Mouse (Mus musculus) cortical plate, adult 2 months (tissue): ENCODE data around the gene Olfr90.

Experiments used
- CTCF ChIP-seq: fragments of 200-500 bp; IDR thresholded peaks from 2 replicates; pipeline ENCODE4 v1.5.1; 2011; ENCODE audit warnings: mild to moderate bottlenecking, control low read depth, low read length; ENCODE audit not compliant: insufficient read depth; ENCODE audit errors: extremely low read depth
- POLR2A ChIP-seq: fragments of 200-500 bp; IDR thresholded peaks from 2 replicates; pipeline ENCODE4 v1.6.1; 2011; ENCODE audit warnings: mild to moderate bottlenecking, low read length, control low read depth; ENCODE audit not compliant: insufficient read depth; ENCODE audit errors: extremely low read depth

DNA sequence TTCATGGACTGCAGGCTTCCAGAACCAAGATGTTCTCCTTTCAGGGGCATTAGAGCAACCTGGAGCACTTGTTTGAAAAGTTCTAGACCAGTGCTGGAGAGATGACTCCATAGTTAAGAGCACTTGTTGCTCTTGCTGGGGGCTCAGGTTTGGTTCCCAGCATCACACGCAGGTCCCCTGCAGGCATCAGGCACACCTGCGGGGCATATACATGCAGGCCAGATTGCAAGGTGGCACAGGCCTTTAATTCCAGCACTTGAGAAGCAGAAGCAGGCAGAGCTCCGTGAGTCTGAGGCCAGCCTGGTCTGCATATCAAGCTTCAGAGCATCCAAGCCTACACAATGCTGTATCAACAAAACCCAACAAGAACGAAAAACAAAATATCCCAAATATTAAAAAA, 6.6 kb downstream of the Olfr90 start:
- TF ChIP-seq POLR2A = no peak
- no peak for TF ChIP-seq CTCF
